Mouse (Mus musculus): ENCODE results near the gene Hilpda.

DNA sequence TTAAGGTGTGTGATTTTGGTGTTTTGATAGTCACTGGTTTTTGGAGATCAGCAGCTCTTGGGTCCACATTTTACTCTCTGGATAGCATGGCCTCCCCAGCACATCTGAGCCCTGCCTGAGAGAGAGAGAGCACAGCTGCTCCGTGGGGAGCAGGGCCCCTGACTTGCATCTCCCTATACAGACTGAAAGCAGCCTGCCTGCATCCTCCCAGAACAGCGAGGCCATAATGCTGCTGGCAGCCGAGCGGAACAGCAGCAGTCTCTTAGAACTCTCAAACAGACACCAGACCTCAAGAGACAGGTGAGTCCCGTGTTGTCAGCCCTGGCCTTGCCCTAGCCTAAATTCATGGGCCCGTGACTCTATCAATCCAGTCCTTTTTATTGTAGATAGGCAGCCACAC, 15.2 kb downstream of the Hilpda start:
- TF ChIP-seq ZC3H11A (IDR thresholded peaks at IDR 0.05; ENCODE audit: borderline replicate concordance, low read depth, low read length) (no peak), ZNF384 (IDR thresholded peaks at IDR 0.05; ENCODE audit: low read depth, low read length) (no peak), MAFK (IDR thresholded peaks at IDR 0.05; ENCODE audit: insufficient read depth, low read depth, low read length) (no peak), CHD2 (IDR thresholded peaks at IDR 0.05; ENCODE audit: low read depth, low read length) (no peak)
